20 mouse cellular contexts compared by ENCODE assay signal in the genomic region with DNA sequence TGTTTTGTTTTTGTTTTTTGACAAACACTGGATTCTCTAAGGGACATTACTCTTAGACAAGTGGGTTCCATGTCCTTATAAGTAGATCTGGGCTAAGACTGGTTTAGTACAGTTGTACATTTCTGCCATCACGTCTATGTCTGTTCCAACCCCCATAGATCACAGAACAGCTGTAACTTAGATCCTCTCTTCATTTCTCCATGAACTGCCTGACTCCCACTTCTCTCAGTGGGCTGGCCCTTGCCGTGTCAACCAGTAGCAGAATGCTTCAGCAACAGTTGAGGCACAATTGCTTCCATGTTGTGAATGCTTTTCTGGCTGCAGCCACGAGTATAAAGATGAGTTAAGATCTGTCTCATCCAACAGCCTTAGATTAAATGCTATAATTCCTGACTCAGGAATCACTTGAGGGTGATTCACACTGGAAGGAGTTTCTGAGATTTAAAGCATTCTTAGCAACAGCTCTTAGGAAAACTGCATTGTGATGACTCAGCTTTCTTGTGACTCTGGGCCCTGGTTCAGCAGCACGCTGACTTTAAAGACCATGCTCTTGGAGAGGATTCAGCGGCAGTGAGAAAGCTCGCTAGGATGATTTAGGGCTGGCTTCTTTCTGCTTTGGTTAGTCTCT. TPM values are rescaled to one million over a fixed set of nuclear protein-coding genes. Genes with fewer than 3 reads are reported as not detected.
A peak's percentile ranks its signal among the peaks of the same experiment; 100 is the strongest.
DNase-seq lines count a peak whose midpoint lies in the region; ATAC-seq and TF ChIP-seq lines count a peak whose summit lies in the region.
"Had no signal": no experiment of that assay in that cellular context is flagged by ENCODE, and none has a peak within 500 bp of the region (broad histone marks: within the 10 kb centered on the region; RNA-seq: fewer than 3 reads in every experiment).

No protein-coding gene starts in this region.

- TF ChIP-seq CTCF in CH12.LX (conservative IDR thresholded peaks at IDR 0.05 in 1 of 2, IDR thresholded peaks at IDR 0.05 in 1 of 2; ENCODE audit: low read depth in 2 of 2, low read length in 2 of 2): no peak

- H3K4me3 ChIP-seq in CH12.LX (replicated peaks in 1 of 3; ENCODE audit: low read depth in 2 of 3, low read length in 2 of 3, poor library complexity in 1 of 3): no peak overlapping the region
- H3K4me3 ChIP-seq in forebrain, embryonic 14.5 days (ENCODE audit: low read depth, low read length): no peak overlapping the region
- H3K4me3 ChIP-seq: hindbrain, embryonic 13.5 days; midbrain, embryonic 15.5 days had no signal

- H3K4me1 ChIP-seq in CH12.LX (ENCODE audit: control insufficient read depth in 1 of 2, insufficient read depth in 2 of 2): no peaks in the 10 kb centered on the region
- no peaks in the 10 kb centered on the region for H3K4me1 ChIP-seq in forebrain, embryonic 14.5 days (ENCODE audit: control insufficient read depth, insufficient read depth, low read length)
- H3K4me1 ChIP-seq: hindbrain, embryonic 13.5 days; midbrain, embryonic 15.5 days had no signal

- peaks cover 79 to 98% of the 10 kb centered on the region in 2 experiments for H3K36me3 ChIP-seq in CH12.LX (replicated peaks in 1 of 2; ENCODE audit: control insufficient read depth in 1 of 2, insufficient read depth in 1 of 2, low read length in 1 of 2)
- H3K36me3 ChIP-seq in forebrain, embryonic 14.5 days (ENCODE audit: control insufficient read depth, insufficient read depth, low read length): peaks cover 93% of the 10 kb centered on the region

- peak; percentile 31 for DNase-seq in adrenal gland, postnatal 10 days
- no peak for DNase-seq in adrenal gland, postnatal 4 days (ENCODE audit: low spot score in 2 of 2)
- DNase-seq in left cerebral cortex, adult 18-20 months (ENCODE audit: low spot score in 2 of 2): peak; percentile 28 to 38
- DNase-seq in left cerebral cortex, adult 11 months (ENCODE audit: low spot score): no peak
- DNase-seq in CH12.LX (ENCODE audit: extremely low read depth): no peak
- peak; percentile 92 for DNase-seq in brain, adult 2 months (ENCODE audit: low read depth, low spot score)
- DNase-seq in forebrain, embryonic 14.5 days (ENCODE audit: low spot score): no peak
- no peak for DNase-seq in gastrocnemius, postnatal 10 days
- DNase-seq: B cell, adult 2 months; cerebellum, adult 9-11 months; gastrocnemius, postnatal 25 days; kidney, adult 8-10 months; lung, embryonic 14.5 days had no signal

- H3K27me3 ChIP-seq in CH12.LX (replicated peaks): no peaks in the 10 kb centered on the region
- H3K27me3 ChIP-seq in forebrain, embryonic 14.5 days (replicated peaks; ENCODE audit: control insufficient read depth, insufficient read depth, low read length): no peaks in the 10 kb centered on the region
- H3K27me3 ChIP-seq: hindbrain, embryonic 13.5 days; midbrain, embryonic 15.5 days had no signal

- peaks cover 4% of the 10 kb centered on the region for H3K79me2 ChIP-seq in CH12.LX (replicated peaks; ENCODE audit: control insufficient read depth, extremely low read depth, insufficient read depth, poor library complexity, severe bottlenecking)

- in situ Hi-C loops in CH12.LX (cut with MboI; ENCODE audit: low pct_ligation_motif_present, low pct_unique_long_range_greater_than_20kb, low sequenced_read_pairs): no loop called here

- H3K9me3 ChIP-seq in CH12.LX (replicated peaks; ENCODE audit: low read length): no peaks in the 10 kb centered on the region
- H3K9me3 ChIP-seq in forebrain, embryonic 14.5 days (replicated peaks; ENCODE audit: control insufficient read depth, low read length): no peaks in the 10 kb centered on the region
- H3K9me3 ChIP-seq: hindbrain, embryonic 13.5 days; midbrain, embryonic 15.5 days had no signal

- dilution Hi-C loops in CH12.LX (cut with MboI; ENCODE audit: extremely low pct_ligation_motif_present, extremely low pct_unique_long_range_greater_than_20kb, low sequenced_read_pairs): no loop called here

- H3K9ac ChIP-seq in CH12.LX (ENCODE audit: insufficient read depth, low read depth): no peak overlapping the region
- no peak overlapping the region for H3K9ac ChIP-seq in forebrain, embryonic 14.5 days (ENCODE audit: low read length)
- H3K9ac ChIP-seq: hindbrain, embryonic 13.5 days; lung, embryonic 14.5 days; midbrain, embryonic 15.5 days had no signal

- H3K27ac ChIP-seq in CH12.LX (ENCODE audit: insufficient read depth, low read depth): no peak overlapping the region
- H3K27ac ChIP-seq in forebrain, embryonic 14.5 days (ENCODE audit: low read depth, low read length): no peak overlapping the region
- H3K27ac ChIP-seq: hindbrain, embryonic 13.5 days; midbrain, embryonic 15.5 days had no signal

- TF ChIP-seq RAD21 in CH12.LX (IDR thresholded peaks at IDR 0.05; ENCODE audit: low read depth, low read length): no peak

- TF ChIP-seq POLR2A in CH12.LX (IDR thresholded peaks at IDR 0.05; ENCODE audit: low read depth, low read length): no peak

- no peak for TF ChIP-seq EP300 in CH12.LX (IDR thresholded peaks at IDR 0.05; ENCODE audit: low read length)

- no peak for ATAC-seq in forebrain, embryonic 14.5 days
- ATAC-seq: midbrain, embryonic 15.5 days had no signal

- WGBS in forebrain, embryonic 14.5 days: 92% methylated on average over 6 of the region's 6 CpGs

- no peak overlapping the region for H3K4me2 ChIP-seq in CH12.LX (ENCODE audit: insufficient read depth, low read depth, poor library complexity, severe bottlenecking)
- H3K4me2 ChIP-seq in forebrain, embryonic 14.5 days (ENCODE audit: low read length): no peak overlapping the region
- H3K4me2 ChIP-seq: hindbrain, embryonic 13.5 days; lung, embryonic 14.5 days; midbrain, embryonic 15.5 days had no signal

TF ChIP-seq in CH12.LX, 34 proteins besides CTCF, POLR2A, EP300 and RAD21:
- TF ChIP-seq GABPA (IDR thresholded peaks at IDR 0.05; ENCODE audit: insufficient replicate concordance, low read depth, low read length): no peak
- TF ChIP-seq MAFK (IDR thresholded peaks at IDR 0.05; ENCODE audit: insufficient replicate concordance, low read length): peak; percentile 67; the same call in 1 of the 2 replicates

RNA-seq across cellular contexts. Expression of a gene that starts 23.6 kb away (rescaled TPM):
- total RNA-seq in adrenal gland, postnatal 10 days (2021): 10 to 100 TPM; 49.6 to 56.3 TPM
- total RNA-seq in adrenal gland, postnatal 4 days (2021): 10 to 100 TPM; 86.2 to 89.7 TPM
- total RNA-seq in left cerebral cortex, adult 18-20 months (2021): 10 to 100 TPM; 20.8 to 25.4 TPM
- total RNA-seq in CH12.LX (2012; rRNA removed): 28.0 and 28.2 TPM in 2 replicates
- total RNA-seq in CH12.LX (2014; rRNA removed): 48.4 and 51.1 TPM in 2 replicates
- 111 and 133 TPM in 2 replicates for polyA plus RNA-seq in CH12.LX (2012; ENCODE audit: insufficient read length, low read depth)
- 10.3 and 12.1 TPM in 2 replicates for polyA plus RNA-seq in forebrain, embryonic 14.5 days (2014; fragmentation: Nextera tagmentation; extraction: Ambion mirVana)
- 10 to 100 TPM; 51.5 to 55.9 TPM for total RNA-seq in gastrocnemius, postnatal 10 days (2021)

RNA-seq across cellular contexts. Expression of a gene that starts 29.4 kb away (rescaled TPM):
- not detected for total RNA-seq in adrenal gland, postnatal 10 days (2021)
- total RNA-seq in adrenal gland, postnatal 4 days (2021): not detected
- not detected for total RNA-seq in left cerebral cortex, adult 18-20 months (2021)
- total RNA-seq in CH12.LX (2012; rRNA removed) (not detected in 2 replicates), CH12.LX (2014; rRNA removed) (not detected in 2 replicates)
- polyA plus RNA-seq in CH12.LX (2012; ENCODE audit: insufficient read length, low read depth): not detected in 2 replicates
- polyA plus RNA-seq in forebrain, embryonic 14.5 days (2014; fragmentation: Nextera tagmentation; extraction: Ambion mirVana): not detected in 2 replicates
- not detected for total RNA-seq in gastrocnemius, postnatal 10 days (2021)
- total RNA-seq: gastrocnemius, postnatal 25 days; layer of hippocampus, postnatal 10 days had no signal
- polyA plus RNA-seq: heart, embryonic 14.5 days; hindbrain, embryonic 13.5 days; limb, embryonic 14.5 days; lung, embryonic 14.5 days; midbrain, embryonic 15.5 days; neural tube, embryonic 14.5 days; thymus, postnatal 0 days had no signal

RNA-seq across cellular contexts. Expression of a gene that starts 52.7 kb away (rescaled TPM):
- total RNA-seq in adrenal gland, postnatal 10 days (2021): 10 to 100 TPM; 67.7 to 72.2 TPM
- 10 to 100 TPM; 32.4 to 34.0 TPM for total RNA-seq in adrenal gland, postnatal 4 days (2021)
- 10 to 100 TPM; 32.2 to 35.0 TPM for total RNA-seq in left cerebral cortex, adult 18-20 months (2021)
- 5.8 and 6.5 TPM in 2 replicates for total RNA-seq in CH12.LX (2012; rRNA removed)
- 17.2 and 17.9 TPM in 2 replicates for total RNA-seq in CH12.LX (2014; rRNA removed)
- 14.2 and 14.9 TPM in 2 replicates for polyA plus RNA-seq in CH12.LX (2012; ENCODE audit: insufficient read length, low read depth)
- 3.8 and 5.4 TPM in 2 replicates for polyA plus RNA-seq in forebrain, embryonic 14.5 days (2014; fragmentation: Nextera tagmentation; extraction: Ambion mirVana)
- total RNA-seq in gastrocnemius, postnatal 10 days (2021): 10 to 100 TPM; 17.7 to 18.5 TPM

Comparison
In these comparisons a context has a peak if more than half of its experiments do, and no peak if none do; other contexts are left out.
1. DNase-seq: peak in adrenal gland, postnatal 10 days (single experiment), left cerebral cortex, adult 18-20 months (2 of 2) and brain, adult 2 months (single experiment); none in adrenal gland, postnatal 4 days (0 of 2), left cerebral cortex, adult 11 months (single experiment), CH12.LX (single experiment), forebrain, embryonic 14.5 days (single experiment) and gastrocnemius, postnatal 10 days (single experiment).